Mouse (Mus musculus): ENCODE measurements at regions not wholly inside any gene's neighbourhood (a gene's known extent, or its start where the extent isn't known, plus 50 kb on each side); places are given as distances from the start of the nearest gene placed in this dataset.
"Not testable (repeated sequence)": the region's sequence is repeated elsewhere in the genome, so short reads cannot be mapped to it uniquely, and the experiment has no call there.

DNA sequence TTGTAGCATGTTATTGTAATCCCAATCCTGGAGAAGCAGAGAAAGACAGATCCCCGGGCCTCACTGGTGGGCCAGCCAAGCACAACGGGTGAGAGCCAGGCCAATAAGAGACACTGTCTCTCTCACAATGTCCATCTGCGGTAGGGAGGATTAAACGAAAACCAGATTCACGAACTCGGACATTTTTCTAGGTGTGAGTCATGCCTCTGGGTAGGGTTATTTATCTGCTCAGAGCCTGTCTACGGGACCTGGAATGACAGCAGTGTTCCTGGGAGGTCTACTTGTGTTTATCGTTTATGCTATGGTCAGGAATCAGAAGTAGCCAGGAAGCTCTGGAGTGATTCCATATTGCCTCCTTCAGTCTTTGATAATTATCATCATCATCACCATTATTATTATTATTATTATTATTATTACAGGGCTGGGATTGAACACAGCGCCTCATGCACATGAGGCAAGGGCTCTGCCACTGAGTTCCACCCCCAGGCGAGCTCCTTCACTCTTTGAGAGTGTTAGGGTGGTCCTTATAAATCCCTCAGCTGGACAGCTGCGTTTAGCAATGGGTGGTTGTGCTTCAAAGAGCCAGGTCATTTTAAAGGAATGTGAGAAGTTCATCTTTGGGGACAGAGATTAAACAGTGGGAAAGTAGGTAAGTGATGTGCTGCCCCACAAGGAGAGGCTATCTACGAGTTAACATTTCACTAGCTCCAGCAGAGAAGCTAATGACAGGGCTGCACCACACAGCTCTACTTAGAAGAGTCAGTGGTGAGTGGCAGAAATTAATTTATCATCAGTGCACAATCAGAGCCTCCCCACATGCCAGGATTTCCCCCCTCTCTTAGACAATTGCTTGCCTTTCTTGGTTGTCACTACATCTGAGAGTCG lies 116.3 kb downstream of the Enc1 start:
- Histone ChIP-seq H3K4me2 (replicated peaks; ENCODE audit: low read depth, low read length, severe bottlenecking) (no peak overlapping the region), H3K9me3 (ENCODE audit: control insufficient read depth, low read length) (no peaks in the 10 kb centered on the region), H3K27me3 (ENCODE audit: control insufficient read depth, insufficient read depth, low read length) (no peaks in the 10 kb centered on the region), H3K27ac (replicated peaks; ENCODE audit: low read depth, low read length) (no peak overlapping the region), H3K4me3 (replicated peaks; ENCODE audit: low read length) (no peak overlapping the region), H3K4me1 (ENCODE audit: control insufficient read depth, insufficient read depth, low read length) (no peaks in the 10 kb centered on the region), H3K36me3 (ENCODE audit: control insufficient read depth, insufficient read depth, low read length) (no peaks in the 10 kb centered on the region), H3K9ac (ENCODE audit: low read depth, low read length, severe bottlenecking) (no peak overlapping the region)
- no peak for ATAC-seq (ENCODE audit: low FRiP score, low read depth)
- TF ChIP-seq POLR2A (IDR thresholded peaks at IDR 0.05; ENCODE audit: borderline replicate concordance, extremely low read depth, insufficient read depth, insufficient read length): no peak
- no peak for DNase-seq (ENCODE audit: low spot score)
- 41% methylated on average over 13 of the region's 13 CpGs for WGBS

DNA sequence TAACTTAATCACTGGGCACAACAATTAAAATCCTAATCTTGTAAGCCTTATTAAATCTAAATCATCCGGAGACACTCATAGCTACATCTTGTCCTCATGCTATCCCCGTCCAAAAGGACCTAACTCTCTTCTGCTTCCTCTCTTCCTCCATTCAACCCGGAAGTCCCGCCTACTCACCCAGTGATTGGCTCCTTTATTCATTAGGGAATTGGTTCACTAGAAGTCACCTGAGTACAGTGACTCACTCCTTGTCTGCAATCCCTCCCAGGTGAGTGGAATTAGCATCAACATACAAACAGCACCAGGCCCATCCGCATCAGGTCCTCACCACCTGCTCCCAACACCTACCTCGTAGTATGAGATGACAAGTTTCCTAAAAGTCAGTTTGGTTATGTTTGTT lies 114.5 kb downstream of the Enc1 start:
- not testable (repeated sequence) for ATAC-seq (ENCODE audit: low FRiP score, low read depth); H3K36me3 ChIP-seq (ENCODE audit: control insufficient read depth, insufficient read depth, low read length); H3K4me1 ChIP-seq (ENCODE audit: control insufficient read depth, insufficient read depth, low read length); H3K9ac ChIP-seq (ENCODE audit: low read depth, low read length, severe bottlenecking); DNase-seq (ENCODE audit: low spot score); H3K27me3 ChIP-seq (ENCODE audit: control insufficient read depth, insufficient read depth, low read length); H3K4me3 ChIP-seq (replicated peaks; ENCODE audit: low read length); H3K4me2 ChIP-seq (replicated peaks; ENCODE audit: low read depth, low read length, severe bottlenecking); H3K9me3 ChIP-seq (ENCODE audit: control insufficient read depth, low read length); H3K27ac ChIP-seq (replicated peaks; ENCODE audit: low read depth, low read length)
- WGBS: 92% methylated on average over 6 of the region's 6 CpGs

DNA sequence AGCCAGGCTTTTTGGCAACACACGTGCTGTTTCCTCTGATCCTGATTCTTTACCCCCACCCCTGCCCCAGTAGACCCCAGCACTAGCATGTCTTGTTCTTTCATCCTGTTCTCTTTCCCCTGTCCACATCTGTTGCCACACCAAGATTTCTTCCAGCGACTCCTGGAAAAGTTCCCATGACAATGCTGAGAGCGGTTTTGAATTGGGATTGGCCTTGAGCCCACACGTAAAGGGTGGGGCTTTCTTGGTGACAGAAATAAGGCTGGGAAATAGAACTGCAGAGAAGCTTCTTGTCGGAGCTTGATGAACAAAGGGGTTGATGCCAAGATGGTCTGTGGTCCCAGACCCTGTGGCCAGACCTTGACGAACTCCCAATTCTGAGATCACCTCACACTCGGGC lies 106.8 kb downstream of the Enc1 start:
- 78% methylated on average over 7 of the region's 7 CpGs for WGBS

DNA sequence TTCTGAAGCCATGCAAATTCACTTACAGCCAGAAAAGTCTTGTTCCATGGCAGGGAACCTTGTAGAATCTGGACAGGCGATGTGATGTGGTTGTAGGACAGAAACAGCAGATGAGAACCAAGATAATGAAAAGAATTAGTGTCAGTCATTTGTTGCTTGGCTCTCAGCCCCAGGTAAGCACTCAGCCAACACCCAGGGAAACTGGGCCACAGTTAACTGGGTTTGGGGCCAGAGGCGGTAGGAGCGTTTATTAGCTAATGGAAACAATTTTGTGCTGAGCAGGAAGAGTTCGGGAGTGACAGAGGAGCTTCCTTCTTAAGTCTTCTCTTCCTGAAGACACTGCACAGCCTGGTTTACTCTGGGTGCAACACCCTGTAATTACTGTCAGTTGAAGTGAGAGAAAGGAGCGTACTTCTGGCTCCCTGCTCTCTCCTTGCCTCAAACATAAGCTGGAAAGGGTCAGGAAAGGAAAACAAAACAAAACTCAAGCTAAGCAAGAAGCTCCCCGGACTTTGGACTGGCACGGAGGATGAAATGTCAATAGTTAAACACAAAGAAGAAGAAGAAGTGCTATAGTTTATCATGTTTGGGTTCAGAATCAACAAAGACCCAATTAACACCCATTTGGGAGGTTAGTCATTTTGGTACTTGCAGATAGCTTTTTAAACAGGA lies 100.4 kb downstream of the Enc1 start:
- Histone ChIP-seq H3K27ac (replicated peaks; ENCODE audit: low read depth, low read length) (no peak overlapping the region), H3K27me3 (ENCODE audit: control insufficient read depth, insufficient read depth, low read length) (no peaks in the 10 kb centered on the region), H3K9ac (ENCODE audit: low read depth, low read length, severe bottlenecking) (no peak overlapping the region), H3K9me3 (ENCODE audit: control insufficient read depth, low read length) (0 out of 2 replicates have a peak, but pooled peaks cover 5% of the 10 kb centered on the region), H3K4me3 (replicated peaks; ENCODE audit: low read length) (no peak overlapping the region), H3K4me2 (replicated peaks; ENCODE audit: low read depth, low read length, severe bottlenecking) (no peak overlapping the region), H3K36me3 (ENCODE audit: control insufficient read depth, insufficient read depth, low read length) (no peaks in the 10 kb centered on the region), H3K4me1 (ENCODE audit: control insufficient read depth, insufficient read depth, low read length) (peaks cover 5% of the 10 kb centered on the region; the same call in 1 of the 2 replicates)
- 44% methylated on average over 7 of the region's 7 CpGs for WGBS
- ATAC-seq (ENCODE audit: low FRiP score, low read depth): no peak
- no peak for DNase-seq (ENCODE audit: low spot score)
- TF ChIP-seq POLR2A (IDR thresholded peaks at IDR 0.05; ENCODE audit: borderline replicate concordance, extremely low read depth, insufficient read depth, insufficient read length): no peak

More for the DNA sequence above, 106.8 kb downstream of the Enc1 start:
- no peak for ATAC-seq (ENCODE audit: low FRiP score, low read depth)
- H3K4me2 ChIP-seq (replicated peaks; ENCODE audit: low read depth, low read length, severe bottlenecking): no peak overlapping the region
- TF ChIP-seq POLR2A (IDR thresholded peaks at IDR 0.05; ENCODE audit: borderline replicate concordance, extremely low read depth, insufficient read depth, insufficient read length): no peak
- no peak overlapping the region for H3K9ac ChIP-seq (ENCODE audit: low read depth, low read length, severe bottlenecking)
- no peak overlapping the region for H3K4me3 ChIP-seq (replicated peaks; ENCODE audit: low read length)
- 0 out of 2 replicates have a peak, but pooled peaks cover 5% of the 10 kb centered on the region for H3K9me3 ChIP-seq (ENCODE audit: control insufficient read depth, low read length)
- H3K27me3 ChIP-seq (ENCODE audit: control insufficient read depth, insufficient read depth, low read length): no peaks in the 10 kb centered on the region
- no peak overlapping the region for H3K27ac ChIP-seq (replicated peaks; ENCODE audit: low read depth, low read length)
- no peak for DNase-seq (ENCODE audit: low spot score)
- no peaks in the 10 kb centered on the region for H3K36me3 ChIP-seq (ENCODE audit: control insufficient read depth, insufficient read depth, low read length)
- H3K4me1 ChIP-seq (ENCODE audit: control insufficient read depth, insufficient read depth, low read length): no peaks in the 10 kb centered on the region

DNA sequence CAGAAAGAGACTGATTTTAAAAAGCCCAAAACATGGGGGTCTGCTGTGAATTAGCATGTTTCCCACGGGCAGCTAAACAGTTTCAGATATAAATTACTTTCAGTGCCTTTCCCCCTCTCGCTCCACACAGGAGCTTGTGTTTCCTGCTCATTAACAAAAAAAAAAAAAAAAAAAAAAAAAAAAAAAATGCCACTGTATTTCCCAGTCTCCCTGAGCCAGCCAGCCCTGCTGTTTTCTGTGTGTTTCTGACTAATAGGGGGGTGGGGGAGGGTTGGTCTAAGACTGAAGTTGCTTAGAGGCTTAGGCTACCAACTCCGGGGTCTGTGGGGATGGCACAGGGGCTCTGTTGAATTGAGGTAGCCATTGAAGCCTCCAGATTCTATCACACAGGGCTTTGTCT lies 97.0 kb downstream of the Enc1 start:
- Histone ChIP-seq H3K4me3 (replicated peaks; ENCODE audit: low read length) (no peak overlapping the region), H3K4me2 (replicated peaks; ENCODE audit: low read depth, low read length, severe bottlenecking) (no peak overlapping the region), H3K9me3 (ENCODE audit: control insufficient read depth, low read length) (no peaks in the 10 kb centered on the region), H3K36me3 (ENCODE audit: control insufficient read depth, insufficient read depth, low read length) (no peaks in the 10 kb centered on the region), H3K27ac (replicated peaks; ENCODE audit: low read depth, low read length) (no peak overlapping the region), H3K27me3 (ENCODE audit: control insufficient read depth, insufficient read depth, low read length) (no peaks in the 10 kb centered on the region), H3K4me1 (ENCODE audit: control insufficient read depth, insufficient read depth, low read length) (peaks cover 5% of the 10 kb centered on the region; the same call in 1 of the 2 replicates), H3K9ac (ENCODE audit: low read depth, low read length, severe bottlenecking) (no peak overlapping the region)
- no peak for ATAC-seq (ENCODE audit: low FRiP score, low read depth)
- no peak for TF ChIP-seq POLR2A (IDR thresholded peaks at IDR 0.05; ENCODE audit: borderline replicate concordance, extremely low read depth, insufficient read depth, insufficient read length)
- no peak for DNase-seq (ENCODE audit: low spot score)
- 7% methylated on average over 3 of the region's 3 CpGs for WGBS
